Mouse (Mus musculus): ENCODE data around the gene Fam210b. TPM values are rescaled to one million over a fixed set of nuclear protein-coding genes. Genes with fewer than 3 reads are reported as not detected.

Gene Fam210b
- polyA plus RNA-seq, 1 experiment from 2014 or later: 40.8 TPM

Other genes starting within 250 kb of the Fam210b start
- gene Mc3r, start 97.1 kb upstream of the Fam210b start, polyA plus RNA-seq (2015; fragmentation: Nextera tagmentation; extraction: Ambion mirVana): not detected in 2 replicates
- 124 and 131 TPM in 2 replicates for gene Aurka, start 25.0 kb downstream of the Fam210b start, polyA plus RNA-seq (2015; fragmentation: Nextera tagmentation; extraction: Ambion mirVana)
- 34.7 and 37.5 TPM in 2 replicates for gene Cstf1, start 25.1 kb downstream of the Fam210b start, polyA plus RNA-seq (2015; fragmentation: Nextera tagmentation; extraction: Ambion mirVana)
- gene Cass4, start 48.2 kb downstream of the Fam210b start, polyA plus RNA-seq (2015; fragmentation: Nextera tagmentation; extraction: Ambion mirVana): 9.0 and 11.8 TPM in 2 replicates
- 75.8 and 80.0 TPM in 2 replicates for gene Rtf2, start 95.0 kb downstream of the Fam210b start, polyA plus RNA-seq (2015; fragmentation: Nextera tagmentation; extraction: Ambion mirVana)
- gene Gcnt7, start 113.0 kb downstream of the Fam210b start, polyA plus RNA-seq (2015; fragmentation: Nextera tagmentation; extraction: Ambion mirVana): 1.9 and 2.0 TPM in 2 replicates
- 0.30 and 0.54 TPM in 2 replicates for gene Fam209, start 127.0 kb downstream of the Fam210b start, polyA plus RNA-seq (2015; fragmentation: Nextera tagmentation; extraction: Ambion mirVana)
- 0.25 and 0.47 TPM in 2 replicates for gene Tfap2c, start 204.0 kb downstream of the Fam210b start, polyA plus RNA-seq (2015; fragmentation: Nextera tagmentation; extraction: Ambion mirVana)